ENCODE assay signal across 8 mouse cellular contexts in the genomic region with DNA sequence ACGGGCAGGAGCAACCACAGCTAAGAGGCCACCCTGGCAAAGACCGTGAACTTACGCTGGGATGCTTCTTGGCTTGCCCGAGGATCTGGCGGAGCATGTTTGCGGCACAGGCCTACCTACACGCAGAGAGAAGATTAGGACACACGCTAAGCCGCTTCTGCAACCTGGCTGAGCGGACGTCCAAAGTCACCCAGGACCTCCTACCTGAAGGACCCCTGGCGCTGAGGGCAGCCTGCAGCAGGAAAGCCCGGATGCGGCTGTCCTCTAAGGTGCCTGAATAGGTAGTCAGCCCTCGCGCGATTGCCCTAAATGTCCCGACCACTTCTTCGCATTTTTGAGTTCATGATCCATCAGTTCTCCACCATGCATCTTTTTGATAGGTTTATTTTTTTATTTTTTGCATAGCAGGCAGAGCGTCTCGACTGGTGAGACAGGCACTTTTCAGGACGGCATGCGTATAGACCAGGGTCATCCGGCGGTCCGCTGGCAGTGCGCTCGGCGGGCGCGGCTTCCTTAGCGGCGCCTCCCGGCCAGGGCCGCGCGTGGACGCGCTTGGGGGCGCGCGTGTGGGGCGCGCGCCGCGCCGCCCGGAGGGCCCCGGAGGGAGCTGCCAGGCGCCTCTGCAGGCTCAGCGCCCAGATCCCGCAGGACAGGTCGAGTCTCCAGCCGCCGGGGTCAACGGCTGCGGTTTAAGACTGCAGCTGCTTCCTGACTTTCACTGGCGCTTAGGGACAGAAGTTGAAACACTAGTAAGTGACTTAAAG. TPM values are rescaled to one million over a fixed set of nuclear protein-coding genes. Genes with fewer than 3 reads are reported as not detected.
DNase-seq lines count a peak whose midpoint lies in the region; ATAC-seq lines count a peak whose summit lies in the region.

A gene (minus strand): TSS at position 229 of the 764 bp plus-strand sequence.
A gene (plus strand): TSS at position 541 of the 764 bp plus-strand sequence.

- H3K36me3 ChIP-seq in hindbrain, embryonic 12.5 days, result peaks cover 9% of the 10 kb centered on the region; the same call in 1 of the 2 replicates

- peaks cover 14% of the 10 kb centered on the region for H3K4me1 ChIP-seq in hindbrain, embryonic 12.5 days

- no peaks in the 10 kb centered on the region for H3K27me3 ChIP-seq in hindbrain, embryonic 12.5 days

- H3K27ac ChIP-seq in hindbrain, embryonic 12.5 days, result peak within 1 kb of the TSS; percentile 58

- H3K9me3 ChIP-seq in hindbrain, embryonic 12.5 days (replicated peaks), result no peaks in the 10 kb centered on the region

- peak; percentile 98 for ATAC-seq in hindbrain, embryonic 12.5 days (ENCODE audit: low FRiP score)

- peak within 1 kb of the TSS; percentile 83 for H3K4me3 ChIP-seq in hindbrain, embryonic 12.5 days

- DNase-seq in NIH3T3 (ENCODE audit: low read depth), result peak; percentile 97
- peak; percentile 94 to 96 for DNase-seq in cerebellum, postnatal 10 days
- peak; percentile 84 to 88 for DNase-seq in frontal cortex, postnatal 10 days (ENCODE audit: low spot score in 2 of 2)
- peak; percentile 93 to 95 for DNase-seq in layer of hippocampus, postnatal 14 days (ENCODE audit: low spot score in 2 of 2)
- DNase-seq in lung, postnatal 14 days, result peak; percentile 91
- peak; percentile 94 for DNase-seq in retina, adult 2 months (ENCODE audit: low read depth, low spot score)
- DNase-seq in thymus, postnatal 36 days, result peak; percentile 86 to 87

- H3K9ac ChIP-seq in hindbrain, embryonic 12.5 days, result peak within 1 kb of the TSS; percentile 85

- under 1% methylated on average over 59 of the region's 59 CpGs for WGBS in hindbrain, embryonic 12.5 days

- peak within 1 kb of the TSS; percentile 58 for H3K4me2 ChIP-seq in hindbrain, embryonic 12.5 days (replicated peaks)

RNA-seq across cellular contexts. Expression of the first gene that starts in this region (rescaled TPM):
- 718 and 790 TPM in 2 replicates for polyA plus RNA-seq in hindbrain, embryonic 12.5 days (2016; fragmentation: Nextera tagmentation; extraction: Ambion mirVana)
- 100 to 1,000 TPM; 855 to 942 TPM for total RNA-seq in layer of hippocampus, postnatal 14 days (2021)

RNA-seq across cellular contexts. Expression of the second gene that starts in this region (rescaled TPM):
- 108 and 120 TPM in 2 replicates for polyA plus RNA-seq in hindbrain, embryonic 12.5 days (2016; fragmentation: Nextera tagmentation; extraction: Ambion mirVana)
- 100 to 1,000 TPM; 108 to 123 TPM for total RNA-seq in layer of hippocampus, postnatal 14 days (2021)

Comparison
In these comparisons a context has a peak if more than half of its experiments do, and no peak if none do; other contexts are left out.
1. Peak in every context shown above with its lines: DNase-seq, ATAC-seq, H3K4me3 ChIP-seq and H3K27ac ChIP-seq.